Mouse (Mus musculus): ENCODE measurements at regions not wholly inside any gene's neighbourhood (a gene's known extent, or its start where the extent isn't known, plus 50 kb on each side); places are given as distances from the start of the nearest gene placed in this dataset.

DNA sequence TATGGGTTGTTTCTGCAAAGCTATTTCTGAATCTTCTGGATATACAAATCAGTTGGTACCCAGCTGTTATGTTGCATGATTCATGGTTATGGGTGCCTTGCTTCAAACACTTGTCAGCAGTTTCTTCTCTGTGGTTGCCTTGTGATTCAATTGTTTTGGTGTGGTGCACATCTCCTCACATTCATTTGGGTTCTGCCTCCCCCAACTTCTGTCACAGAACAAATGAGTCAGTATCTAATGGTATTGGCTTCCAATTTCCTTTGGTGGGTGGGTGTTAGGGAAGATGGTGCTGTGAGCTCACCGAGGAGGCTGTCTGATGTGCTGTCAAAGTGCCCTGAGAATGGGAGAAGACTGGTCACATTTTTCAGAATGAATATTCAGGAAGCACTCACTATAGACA lies 87.9 kb downstream of the Cypt15 start:
- DNase-seq (ENCODE audit: low spot score in 2 of 2) = peak; percentile 19 to 51

All from layer of hippocampus, adult 18-20 months (tissue).